Mouse (Mus musculus) bone marrow, adult 2 months (tissue): Measurements from ENCODE around the gene Antxrl.

Source experiments
- CTCF ChIP-seq: fragments of 200-500 bp; IDR thresholded peaks from 2 replicates; pipeline ENCODE4 v1.5.1; 2011; ENCODE audit warnings: low read length, control low read depth; ENCODE audit not compliant: control insufficient read depth, insufficient read depth
- POLR2A ChIP-seq: fragments of 200-500 bp; IDR thresholded peaks from 2 replicates; pipeline ENCODE4 v1.6.1; 2011; ENCODE audit warnings: low read depth, mild to moderate bottlenecking, control low read depth, low read length, borderline replicate concordance; ENCODE audit not compliant: control insufficient read depth

- TF ChIP-seq CTCF: no peak
- TF ChIP-seq POLR2A: no peak
Measured at GRCm38 (mm10) chr14:34078293-34078692, 25.8 kb downstream of the Antxrl start.
